Mouse (Mus musculus) erythroid progenitor cell, adult 5-6 weeks (primary cell): ENCODE measurements around the gene Crtac1. TPM values are rescaled to one million over a fixed set of nuclear protein-coding genes. Genes with fewer than 3 reads are reported as not detected.

Experiments used
- ATAC-seq: replicated peaks from 2 replicates; pipeline ENCODE4 v1.8.0; 2016; ENCODE audit warnings: moderate number of reproducible peaks, mild to moderate bottlenecking, moderate TSS enrichment, inconsistent platforms; ENCODE audit not compliant: poor library complexity, low FRiP score, severe bottlenecking
- total RNA-seq, 2 experiments: library from RNA; stranded (forward) in 1 of 2; stranded (reverse) in 1 of 2; fragments of 150-400 nt in 1 of 2; fragments of 186-747, 209-891 nt in 1 of 2; gene quantifications; 2 replicates each; pipeline versions ENCODE4 v1.2.3 to v1.2.4; 2015 to 2017; ENCODE audit warnings: low replicate concordance in 2 of 2

Crtac1 gene
- total RNA-seq (2015; ENCODE audit: low replicate concordance) (not detected in 2 replicates), total RNA-seq (2017; ENCODE audit: low replicate concordance) (not detected in 2 replicates)

- no peak for ATAC-seq
These were observed at the start of gene Crtac1 for GRCm38 (mm10) chr19:42431485-42432190. Gene Crtac1, minus strand, starts transcription at chr19:42431783.

- no peak for ATAC-seq
These were observed 46.7 kb upstream of the Crtac1 start for GRCm38 (mm10) chr19:42478303-42478702.

DNA sequence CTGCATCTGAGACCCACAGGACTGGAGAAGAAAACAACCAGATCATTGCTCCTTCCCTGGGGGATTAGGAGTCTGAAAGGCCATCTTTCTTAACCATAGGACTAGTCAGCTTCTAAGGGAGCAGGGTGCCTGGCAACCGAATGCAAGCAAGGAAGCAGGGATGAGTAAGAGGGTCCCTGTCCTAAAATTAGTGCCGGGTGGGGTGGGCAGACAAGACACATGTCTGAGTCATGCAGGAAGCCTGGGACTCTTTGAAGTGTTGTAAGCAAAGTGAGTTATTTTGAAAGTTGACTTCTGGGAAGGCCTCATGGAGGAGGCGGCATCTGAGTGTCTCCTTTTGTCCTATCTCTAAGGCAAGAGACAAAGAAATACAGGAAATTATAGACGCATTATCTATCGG, 46.2 kb upstream of the Crtac1 start:
- ATAC-seq = no peak

- ATAC-seq = no peak
These were observed 41.2 kb upstream of the Crtac1 start for GRCm38 (mm10) chr19:42472831-42473230.

GRCm38 (mm10) chr19:42471571-42471970, 40.0 kb upstream of the Crtac1 start:
- no peak for ATAC-seq

DNA sequence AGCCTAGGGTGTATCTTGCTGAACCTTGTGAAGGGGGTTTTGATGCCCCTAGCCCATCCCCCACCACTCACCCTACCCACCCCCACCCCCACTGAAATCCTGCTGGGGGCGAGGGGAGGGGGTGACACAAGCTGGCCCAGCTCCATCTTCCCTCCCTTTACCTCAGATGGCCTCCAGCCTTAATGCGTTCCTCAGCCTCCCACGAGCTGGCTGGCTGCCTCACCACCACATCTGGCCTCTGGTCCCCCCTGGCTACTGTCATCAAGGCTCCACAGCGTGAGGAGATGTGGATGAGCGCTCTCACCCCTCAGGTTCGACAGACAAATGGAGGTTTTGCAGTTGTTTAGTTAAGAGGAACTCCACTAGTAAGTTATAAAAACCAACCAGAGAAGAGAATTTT, 30.3 kb upstream of the Crtac1 start:
- ATAC-seq = no peak

GRCm38 (mm10) chr19:42461353-42461752, 29.8 kb upstream of the Crtac1 start:
- no peak for ATAC-seq

GRCm38 (mm10) chr19:42459512-42459911, 27.9 kb upstream of the Crtac1 start:
- no peak for ATAC-seq

GRCm38 (mm10) chr19:42454481-42455236, 23.1 kb upstream of the Crtac1 start:
- no peak for ATAC-seq

DNA sequence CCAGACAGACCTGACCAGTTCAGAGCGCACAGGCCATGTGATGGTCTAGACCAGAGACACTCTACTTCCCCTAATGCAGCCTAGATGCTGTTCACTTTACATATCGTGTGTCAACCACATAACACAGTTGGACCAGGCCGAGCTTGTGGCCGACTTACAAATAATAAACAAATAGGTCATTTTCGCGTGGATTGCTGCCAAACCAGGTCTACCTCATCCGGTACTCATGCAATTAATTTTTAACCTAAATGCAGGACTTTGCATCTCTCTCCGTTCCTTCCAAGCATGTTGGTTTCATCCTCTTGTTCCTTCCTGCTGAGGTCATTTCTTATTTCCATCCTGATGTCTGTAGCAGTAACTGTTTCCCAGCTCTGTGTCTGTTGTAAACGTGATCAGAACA, 22.4 kb upstream of the Crtac1 start:
- no peak for ATAC-seq

GRCm38 (mm10) chr19:42452539-42452938, 21.0 kb upstream of the Crtac1 start:
- no peak for ATAC-seq

- ATAC-seq = no peak
These were observed 17.0 kb upstream of the Crtac1 start for GRCm38 (mm10) chr19:42448539-42448938.

DNA sequence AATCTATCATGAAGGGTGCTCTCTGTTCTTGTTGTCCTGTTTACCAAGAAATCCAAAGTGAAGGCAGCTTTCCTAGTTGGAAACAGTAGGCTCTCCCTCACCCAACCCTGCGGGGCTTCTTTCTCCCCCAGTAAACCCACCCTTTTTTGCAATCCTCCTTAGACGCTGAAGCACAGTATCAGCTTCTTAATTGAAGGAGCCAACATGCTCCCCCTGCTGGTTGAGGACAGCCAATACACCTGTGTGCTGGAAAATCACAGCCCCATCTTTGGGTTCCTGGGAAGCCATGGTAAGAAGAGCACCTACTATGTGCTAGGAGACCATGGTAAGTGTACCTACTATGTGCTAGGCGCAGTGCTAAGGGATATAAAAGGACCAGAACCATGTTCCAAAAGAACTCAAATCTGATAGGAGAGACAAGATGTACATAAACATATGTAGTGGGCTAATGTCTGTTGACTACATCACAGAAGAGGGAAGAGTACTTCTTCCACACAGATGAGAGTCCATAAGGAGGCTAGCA, 12.4 kb upstream of the Crtac1 start:
- ATAC-seq = 0 out of 2 replicates have a peak, but pooled peaks have one; percentile 40

- ATAC-seq = no peak
These were observed 11.7 kb upstream of the Crtac1 start for GRCm38 (mm10) chr19:42443266-42443665.

GRCm38 (mm10) chr19:42442246-42443197, 10.9 kb upstream of the Crtac1 start:
- no peak for ATAC-seq

DNA sequence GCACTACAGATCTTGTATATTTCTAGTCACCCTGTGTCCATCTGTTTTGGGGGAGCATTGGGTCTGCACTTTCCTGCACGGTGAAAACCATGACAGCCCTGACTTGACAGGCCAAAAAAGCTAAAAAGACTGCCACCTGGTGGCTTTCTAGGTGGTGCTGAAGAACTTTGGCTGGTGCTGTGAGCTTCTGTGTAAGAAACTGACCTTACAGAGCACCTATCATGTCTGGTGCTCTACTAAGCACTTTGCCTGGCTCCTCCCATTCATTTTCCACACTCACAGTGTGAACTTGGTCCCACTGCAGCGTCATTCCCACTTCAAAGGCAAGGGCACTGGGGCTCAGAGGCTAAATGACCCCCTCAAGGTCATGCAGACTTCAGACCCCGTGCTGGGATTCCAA, 8.5 kb upstream of the Crtac1 start:
- ATAC-seq = no peak

DNA sequence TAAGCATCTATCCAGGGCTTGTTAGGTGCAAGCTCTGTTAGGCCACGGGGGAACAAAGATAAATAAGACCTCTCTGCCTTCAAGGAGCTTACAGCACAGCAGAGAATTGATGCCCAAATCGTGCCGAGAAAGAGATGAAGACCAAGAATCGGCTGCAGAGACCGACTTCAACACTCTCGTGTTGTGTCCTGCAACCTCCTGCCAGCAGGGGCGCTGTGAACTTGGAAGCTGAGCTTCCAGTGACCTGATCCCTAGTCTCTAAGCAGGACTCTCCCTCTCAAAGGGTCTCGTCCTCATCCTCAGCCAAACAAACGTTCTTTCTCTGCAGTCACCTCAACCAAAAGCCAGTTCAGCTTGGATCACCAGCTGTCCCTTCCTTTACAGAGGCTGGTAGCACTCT, 7.8 kb upstream of the Crtac1 start:
- no peak for ATAC-seq

DNA sequence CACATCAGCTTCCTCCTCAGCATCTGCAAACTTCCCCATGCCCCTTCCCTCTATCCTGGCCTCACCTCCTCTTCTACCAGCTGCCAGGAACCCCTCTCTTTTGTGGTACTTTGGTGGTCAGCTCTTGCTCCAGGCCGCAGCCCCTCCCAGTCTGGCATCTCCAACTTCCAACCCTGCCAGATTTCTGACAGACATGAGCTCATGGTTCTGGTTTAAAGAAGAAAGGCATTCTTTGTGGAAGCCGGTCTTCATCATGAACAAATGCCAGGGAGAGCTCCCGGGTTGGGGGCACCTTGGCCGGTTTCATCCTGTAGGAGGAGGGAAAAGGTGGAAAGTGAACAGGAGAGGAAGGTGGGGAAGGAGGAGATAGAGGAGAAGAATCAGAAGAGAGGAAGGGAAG, 4.0 kb upstream of the Crtac1 start:
- ATAC-seq = no peak

DNA sequence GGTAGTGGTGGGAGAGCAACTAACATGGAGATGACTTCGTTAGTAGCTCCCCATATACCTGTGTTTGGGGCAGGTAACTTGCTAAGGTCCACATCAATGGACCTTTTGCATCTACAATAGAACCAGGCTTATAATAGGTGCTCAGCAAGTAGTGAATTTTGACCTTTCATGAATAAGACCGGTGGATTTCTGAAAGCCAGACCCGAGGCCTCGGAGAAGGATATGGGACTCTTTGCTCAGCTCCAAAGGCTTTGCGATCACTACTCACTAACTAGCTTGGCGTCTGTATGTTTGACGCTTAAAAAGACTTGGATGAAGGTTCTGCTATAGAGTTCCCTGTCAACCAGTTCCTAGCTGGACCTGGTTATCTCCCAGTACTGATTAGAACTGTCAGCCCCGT, 1.2 kb upstream of the Crtac1 start:
- no peak for ATAC-seq

GRCm38 (mm10) chr19:42432191-42432590, 608 bp upstream of the Crtac1 start:
- ATAC-seq = no peak
